In genomic region chr15:95654211-95654897, GRCm38 (mm10) we compare ENCODE assay signal across 8 mouse cellular contexts. TPM values are rescaled to one million over a fixed set of nuclear protein-coding genes. Genes with fewer than 3 reads are reported as not detected.
DNase-seq lines count a peak whose midpoint lies in the region; ATAC-seq and TF ChIP-seq lines count a peak whose summit lies in the region.

No protein-coding gene starts in this region.

- DNase-seq in kidney, adult 18-20 months, result no peak
- peak; percentile 57 for DNase-seq in embryo, embryonic 10 days (ENCODE audit: low spot score)
- peak; percentile 65 for DNase-seq in intestine, embryonic 14.5 days (ENCODE audit: low spot score)
- DNase-seq in frontal cortex, postnatal 10 days (ENCODE audit: low spot score in 2 of 2), result no peak
- no peak for DNase-seq in lung, adult 2 months

- H3K9ac ChIP-seq in kidney, embryonic 15.5 days, result peak overlapping the region; percentile 32
- H3K9ac ChIP-seq in intestine, embryonic 14.5 days (ENCODE audit: low read length), result 0 out of 2 replicates have a peak overlapping the region, but pooled peaks have one; percentile 17

- H3K27me3 ChIP-seq in kidney, embryonic 15.5 days, result peaks cover 60% of the 10 kb centered on the region
- peaks cover 37% of the 10 kb centered on the region for H3K27me3 ChIP-seq in E14TG2a.4 (ENCODE audit: insufficient read depth, low read length)
- peaks cover 70% of the 10 kb centered on the region for H3K27me3 ChIP-seq in intestine, embryonic 14.5 days (replicated peaks; ENCODE audit: control insufficient read depth, insufficient read depth, low read length)

- no peaks in the 10 kb centered on the region for H3K36me3 ChIP-seq in kidney, embryonic 15.5 days
- H3K36me3 ChIP-seq in E14TG2a.4 (ENCODE audit: insufficient read depth, low read length), result no peaks in the 10 kb centered on the region
- no peaks in the 10 kb centered on the region for H3K36me3 ChIP-seq in intestine, embryonic 14.5 days (ENCODE audit: control insufficient read depth, insufficient read depth, low read length)

- peak overlapping the region; percentile 78 for H3K4me2 ChIP-seq in kidney, embryonic 15.5 days
- peak overlapping the region; percentile 46 for H3K4me2 ChIP-seq in intestine, embryonic 14.5 days (ENCODE audit: low read length)

- H3K9me3 ChIP-seq in kidney, embryonic 15.5 days (replicated peaks), result no peaks in the 10 kb centered on the region
- no peaks in the 10 kb centered on the region for H3K9me3 ChIP-seq in E14TG2a.4 (ENCODE audit: low read length)
- no peaks in the 10 kb centered on the region for H3K9me3 ChIP-seq in intestine, embryonic 14.5 days (ENCODE audit: control insufficient read depth, low read length)

- ATAC-seq in kidney, embryonic 15.5 days (replicated peaks; ENCODE audit: low FRiP score), result peak; percentile 64
- no peak for ATAC-seq in intestine, embryonic 14.5 days (replicated peaks; ENCODE audit: low FRiP score, low TSS enrichment, low read depth)

- TF ChIP-seq POLR2A in olfactory bulb, adult 2 months (IDR thresholded peaks at IDR 0.05; ENCODE audit: insufficient read depth, low read depth, low read length), result no peak
- TF ChIP-seq POLR2A in lung, adult 2 months (IDR thresholded peaks at IDR 0.05; ENCODE audit: borderline replicate concordance, extremely low read depth, low read depth, low read length), result no peak

- H3K4me1 ChIP-seq in kidney, embryonic 15.5 days, result peaks cover 19% of the 10 kb centered on the region
- peaks cover 26% of the 10 kb centered on the region for H3K4me1 ChIP-seq in E14TG2a.4 (replicated peaks; ENCODE audit: low read depth, low read length)
- no peaks in the 10 kb centered on the region; the same call in 1 of the 2 replicates for H3K4me1 ChIP-seq in intestine, embryonic 14.5 days (replicated peaks; ENCODE audit: control insufficient read depth, insufficient read depth, low read length)
- peaks cover 11% of the 10 kb centered on the region for H3K4me1 ChIP-seq in olfactory bulb, adult 2 months (ENCODE audit: control insufficient read depth, insufficient read depth, low read length)
- no peaks in the 10 kb centered on the region for H3K4me1 ChIP-seq in lung, adult 2 months (ENCODE audit: control insufficient read depth, insufficient read depth, low read length)

- H3K4me3 ChIP-seq in kidney, embryonic 15.5 days (replicated peaks), result peak overlapping the region; percentile 44
- H3K4me3 ChIP-seq in E14TG2a.4 (replicated peaks; ENCODE audit: low read length), result peak overlapping the region; percentile 79
- H3K4me3 ChIP-seq in intestine, embryonic 14.5 days (ENCODE audit: low read depth, low read length), result peak overlapping the region; percentile 38
- H3K4me3 ChIP-seq in olfactory bulb, adult 2 months (ENCODE audit: insufficient read depth, low read depth, low read length), result peak overlapping the region; percentile 33
- H3K4me3 ChIP-seq in lung, adult 2 months (replicated peaks; ENCODE audit: extremely low read depth, low read depth, low read length), result no peak overlapping the region

- under 1% methylated on average over 49 of the region's 49 CpGs for WGBS in kidney, embryonic 15.5 days
- 1% methylated on average over 48 of the region's 49 CpGs for WGBS in intestine, embryonic 14.5 days
- 3% methylated on average over 49 of the region's 49 CpGs for WGBS in olfactory bulb, adult 2 months
- 3% methylated on average over 49 of the region's 49 CpGs for WGBS in lung, adult 2 months

- no peak for TF ChIP-seq CTCF in E14TG2a.4 (conservative IDR thresholded peaks at IDR 0.05; ENCODE audit: low read length)
- TF ChIP-seq CTCF in olfactory bulb, adult 2 months (IDR thresholded peaks at IDR 0.05; ENCODE audit: insufficient read depth, low read depth, low read length), result no peak
- TF ChIP-seq CTCF in lung, adult 2 months (IDR thresholded peaks at IDR 0.05; ENCODE audit: insufficient read depth, low read length), result no peak

- H3K27ac ChIP-seq in kidney, embryonic 15.5 days, result no peak overlapping the region
- no peak overlapping the region for H3K27ac ChIP-seq in intestine, embryonic 14.5 days (ENCODE audit: low read depth)
- no peak overlapping the region for H3K27ac ChIP-seq in olfactory bulb, adult 2 months (ENCODE audit: insufficient read depth, low read depth, low read length)

RNA-seq across cellular contexts. Expression of gene Dbx2, which starts 1.4 kb away (rescaled TPM):
- 0.13 TPM in 2 replicates for polyA plus RNA-seq in kidney, embryonic 15.5 days (2015; fragmentation: Nextera tagmentation; extraction: Ambion mirVana)
- polyA plus RNA-seq in intestine, embryonic 14.5 days (2014; fragmentation: Nextera tagmentation; extraction: Ambion mirVana), result not detected in 2 replicates
- not detected in 2 replicates for polyA plus RNA-seq in olfactory bulb, adult 2 months (2012; ENCODE audit: insufficient read depth, insufficient read length, low replicate concordance, missing spikeins)
- not detected in 2 replicates for polyA plus RNA-seq in lung, adult 2 months (2012; rRNA removed)

Comparison
In these comparisons a context has a peak if more than half of its experiments do, and no peak if none do; other contexts are left out.
1. DNase-seq: peak in embryo, embryonic 10 days (single experiment) and intestine, embryonic 14.5 days (single experiment); none in kidney, adult 18-20 months (single experiment), frontal cortex, postnatal 10 days (0 of 2) and lung, adult 2 months (single experiment).